In the genomic region with DNA sequence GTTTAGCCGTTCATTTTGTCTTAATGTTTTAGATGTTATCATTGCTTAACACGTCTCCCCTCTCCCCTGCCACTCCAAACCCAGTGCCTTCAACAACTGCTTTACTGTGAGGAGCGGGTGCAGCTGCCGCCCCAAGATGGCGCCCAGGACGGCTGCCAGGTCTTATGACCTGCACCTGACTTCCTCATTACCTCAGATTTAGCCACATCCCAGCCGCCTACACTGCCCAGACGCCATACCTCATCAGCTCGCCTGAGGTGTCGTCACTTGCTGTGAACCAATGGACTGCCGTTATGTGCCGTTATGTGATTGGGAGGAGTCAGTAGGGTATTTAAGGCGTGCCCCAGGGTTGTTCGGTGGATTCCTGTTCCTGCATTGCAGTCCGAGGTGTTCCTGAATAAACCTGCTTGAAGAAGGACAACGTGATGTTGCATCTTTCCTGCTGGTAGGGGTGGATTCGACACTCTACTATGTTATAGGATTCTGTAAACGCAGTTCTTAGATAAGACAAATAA, we compare ENCODE assay signal across 24 mouse cellular contexts.
"Had no signal": no experiment of that assay in that cellular context is flagged by ENCODE, and none has a peak within 500 bp of the region (broad histone marks: within the 10 kb centered on the region; RNA-seq: fewer than 3 reads in every experiment).

No protein-coding gene starts in this region.

- DNase-seq: gastrocnemius, postnatal 14 days; gastrocnemius, postnatal 36 days; heart, adult 18-20 months; heart, postnatal 14 days; heart, postnatal 36 days; kidney, adult 18-20 months; kidney, adult 8-10 months; kidney, postnatal 14 days; kidney, postnatal 36 days; layer of hippocampus, adult 9-11 months; layer of hippocampus, postnatal 36 days; left cerebral cortex, postnatal 4 days had no signal

- H3K27me3 ChIP-seq: heart, embryonic 13.5 days; heart, embryonic 15.5 days; hindbrain, embryonic 13.5 days; hindbrain, embryonic 15.5 days; limb, embryonic 13.5 days; limb, embryonic 15.5 days; liver, embryonic 12.5 days had no signal

- H3K9me3 ChIP-seq: heart, embryonic 13.5 days; heart, embryonic 15.5 days; hindbrain, embryonic 13.5 days; hindbrain, embryonic 15.5 days; limb, embryonic 13.5 days; limb, embryonic 15.5 days; liver, embryonic 12.5 days had no signal

- H3K4me1 ChIP-seq: heart, embryonic 13.5 days; heart, embryonic 15.5 days; hindbrain, embryonic 13.5 days; hindbrain, embryonic 15.5 days; limb, embryonic 13.5 days; limb, embryonic 15.5 days; liver, embryonic 12.5 days had no signal

- H3K27ac ChIP-seq: heart, embryonic 13.5 days; heart, embryonic 15.5 days; hindbrain, embryonic 13.5 days; hindbrain, embryonic 15.5 days; hindbrain, postnatal 0 days; kidney, postnatal 0 days; limb, embryonic 13.5 days; limb, embryonic 15.5 days; liver, embryonic 12.5 days; liver, embryonic 14.5 days had no signal

- H3K36me3 ChIP-seq: heart, embryonic 13.5 days; heart, embryonic 15.5 days; hindbrain, embryonic 13.5 days; hindbrain, embryonic 15.5 days; limb, embryonic 13.5 days; limb, embryonic 15.5 days; liver, embryonic 12.5 days had no signal

- H3K9ac ChIP-seq: heart, embryonic 13.5 days; heart, embryonic 15.5 days; hindbrain, embryonic 13.5 days; hindbrain, embryonic 15.5 days; limb, embryonic 13.5 days; limb, embryonic 15.5 days; liver, embryonic 12.5 days; liver, embryonic 14.5 days had no signal

- H3K4me3 ChIP-seq: heart, embryonic 13.5 days; heart, embryonic 15.5 days; hindbrain, embryonic 13.5 days; hindbrain, embryonic 15.5 days; limb, embryonic 13.5 days; limb, embryonic 15.5 days; liver, embryonic 12.5 days had no signal

- H3K4me2 ChIP-seq: heart, embryonic 11.5 days; heart, embryonic 13.5 days; heart, embryonic 15.5 days; hindbrain, embryonic 13.5 days; hindbrain, embryonic 15.5 days; limb, embryonic 13.5 days; limb, embryonic 15.5 days; liver, embryonic 12.5 days had no signal

- ATAC-seq: hindbrain, postnatal 0 days; intestine, postnatal 0 days; liver, embryonic 12.5 days had no signal
